Mouse (Mus musculus) lung, postnatal 0 days (tissue): ENCODE data around the gene Pdgfra. TPM values are rescaled to one million over a fixed set of nuclear protein-coding genes. Genes with fewer than 3 reads are reported as not detected.
A peak's percentile ranks its signal among the peaks of the same experiment; 100 is the strongest.

ENCODE experiments used
- ATAC-seq: fragments of 200-750 bp; cut with Nextera tagmentation; 2 replicates; pipeline ENCODE4 v1.8.0; 2017; ENCODE audit warnings: moderate library complexity
- DNase-seq: peaks from one replicate; pipeline ENCODE4 v3.0.0-alpha.2; 2016; ENCODE audit warnings: low spot score
- H3K27ac ChIP-seq: fragments of 300-500 bp; sonication (generic); 2 replicates; pipeline ENCODE4 v1.5.1; 2014; ENCODE audit warnings: antibody characterized with exemption, mild to moderate bottlenecking, low read length, mixed read lengths
- H3K27me3 ChIP-seq: fragments of 300-500 bp; sonication (generic); replicated peaks from 2 replicates; pipeline ENCODE4 v1.6.1; 2014; ENCODE audit warnings: low read length, mixed read lengths; ENCODE audit not compliant: insufficient read depth
- H3K36me3 ChIP-seq: fragments of 300-500 bp; sonication (generic); 2 replicates; pipeline ENCODE4 v1.6.1; 2014; ENCODE audit warnings: low read length, mixed read lengths; ENCODE audit not compliant: insufficient read depth
- H3K4me1 ChIP-seq: fragments of 300-500 bp; sonication (generic); 2 replicates; pipeline ENCODE4 v1.6.1; 2014; ENCODE audit warnings: antibody characterized with exemption, low read depth, low read length, mixed read lengths; ENCODE audit not compliant: insufficient read depth
- H3K4me2 ChIP-seq: fragments of 300-500 bp; sonication (generic); replicated peaks from 2 replicates; pipeline ENCODE4 v1.6.1; 2014; ENCODE audit warnings: low read depth, mild to moderate bottlenecking, low read length, moderate library complexity, mixed read lengths
- H3K4me3 ChIP-seq: fragments of 300-500 bp; sonication (generic); 2 replicates; pipeline ENCODE4 v1.5.1; 2014; ENCODE audit warnings: low read depth, low read length
- H3K9ac ChIP-seq: fragments of 300-500 bp; sonication (generic); replicated peaks from 2 replicates; pipeline ENCODE4 v1.6.1; 2014; ENCODE audit warnings: low read depth, mild to moderate bottlenecking
- H3K9me3 ChIP-seq: fragments of 300-500 bp; sonication (generic); 2 replicates; pipeline ENCODE4 v1.6.1; 2016; ENCODE audit warnings: low read length, mixed read lengths
- CTCF ChIP-seq: IDR thresholded peaks from 2 replicates; pipeline ENCODE4 v1.5.1; 2016; ENCODE audit warnings: antibody characterized with exemption, mild to moderate bottlenecking
- EP300 ChIP-seq: IDR thresholded peaks from 2 replicates; pipeline ENCODE4 v1.6.1; 2016; ENCODE audit warnings: antibody characterized with exemption, mild to moderate bottlenecking, control low read depth
- WGBS: fragments of 180-500 bp; shearing (Covaris S2); extraction: QIAGEN DNeasy Blood & Tissue Kit; methylation state at CpG from one replicate; pipeline ENCODE4 v1.1.7; 2014; 5-methylcytosine and 5-hydroxymethylcytosine counted together
- polyA plus RNA-seq: library from polyadenylated mRNA; unstranded; fragments of >200 nt; fragmentation: Nextera tagmentation; extraction: Ambion mirVana; gene quantifications from 2 replicates; pipeline ENCODE4 v1.2.1, GENCODE M21; 2015

Gene Pdgfra
- polyA plus RNA-seq, 1 experiment from 2014 or later, result 14.2 TPM

- WGBS, result 5% methylated on average over 9 of the region's 11 CpGs
- H3K9ac ChIP-seq, result no peak overlapping the region
- ATAC-seq (no peak), DNase-seq (peak; percentile 22)
- no peaks in the 10 kb centered on the region for H3K36me3 ChIP-seq
- peaks cover 58% of the 10 kb centered on the region for H3K27me3 ChIP-seq
- no peak overlapping the region for H3K4me3 ChIP-seq
- no peak for TF ChIP-seq EP300
- TF ChIP-seq CTCF, result 0 out of 2 replicates have a peak, but pooled peaks have one; percentile 8
- peak overlapping the region; percentile 11; the same call in 1 of the 2 replicates for H3K4me2 ChIP-seq
- H3K27ac ChIP-seq, result no peak overlapping the region
- H3K9me3 ChIP-seq, result no peaks in the 10 kb centered on the region
- 0 out of 2 replicates have a peak, but pooled peaks cover 3% of the 10 kb centered on the region for H3K4me1 ChIP-seq
Measured at GRCm38 (mm10) chr5:75149880-75150279, 2.2 kb upstream of the Pdgfra start.

GRCm38 (mm10) chr5:75150341-75150981, 1.6 kb upstream of the Pdgfra start:
- DNase-seq, result no peak
- 0 out of 2 replicates have a peak, but pooled peaks cover 3% of the 10 kb centered on the region for H3K4me1 ChIP-seq
- no peak overlapping the region for H3K9ac ChIP-seq
- H3K4me3 ChIP-seq, result peak overlapping the region; percentile 8; the same call in 1 of the 2 replicates
- TF ChIP-seq EP300, result no peak
- no peak for TF ChIP-seq CTCF
- no peak overlapping the region for H3K27ac ChIP-seq
- H3K4me2 ChIP-seq, result 0 out of 2 replicates have a peak overlapping the region, but pooled peaks have one; percentile 11
- peaks cover 57% of the 10 kb centered on the region for H3K27me3 ChIP-seq
- H3K9me3 ChIP-seq, result no peaks in the 10 kb centered on the region
- H3K36me3 ChIP-seq, result no peaks in the 10 kb centered on the region
- WGBS, result 6% methylated on average over 23 of the region's 23 CpGs
- ATAC-seq, result no peak

DNA sequence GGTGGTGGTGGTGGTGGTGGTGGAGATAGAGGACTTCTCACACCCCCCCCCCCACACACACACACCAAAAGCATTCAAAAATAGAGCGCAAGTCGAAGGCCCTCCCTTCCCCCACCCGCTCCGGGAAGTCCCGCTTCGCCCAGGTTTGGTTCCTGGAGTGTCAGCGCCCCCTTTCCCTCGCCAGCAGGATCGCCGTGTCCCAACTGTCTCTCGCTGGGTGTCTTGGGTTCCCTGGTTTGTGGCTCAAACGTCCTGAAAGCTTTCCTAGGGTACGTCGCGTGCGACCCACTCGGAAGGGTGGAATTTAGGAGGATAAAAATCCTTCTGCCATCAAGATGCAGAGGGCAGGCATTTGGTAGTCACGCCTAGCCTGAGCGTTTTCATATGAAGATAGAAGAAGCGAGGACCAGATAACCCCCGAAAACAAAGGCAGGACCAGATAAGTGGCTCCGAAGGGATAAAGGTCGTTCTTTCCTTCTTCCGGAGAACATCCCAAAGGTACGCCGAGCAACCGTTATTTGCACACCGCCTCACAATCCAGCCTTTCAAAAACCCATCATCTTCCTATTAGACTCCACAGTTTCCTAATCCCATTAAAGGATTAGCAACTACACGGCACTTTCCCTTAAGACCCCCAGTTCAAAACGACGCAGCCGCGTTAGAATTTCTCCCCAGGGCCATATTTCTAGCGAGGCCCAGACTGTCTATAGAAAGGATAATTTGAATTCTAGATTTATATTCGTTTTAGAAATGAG, 769 bp upstream of the Pdgfra start:
- Histone ChIP-seq H3K9ac (no peak overlapping the region), H3K27me3 (peaks cover 60% of the 10 kb centered on the region), H3K4me3 (peak overlapping the region; percentile 43; the same call in 1 of the 2 replicates), H3K36me3 (no peaks in the 10 kb centered on the region), H3K27ac (peak overlapping the region; percentile 43; the same call in 1 of the 2 replicates), H3K4me1 (0 out of 2 replicates have a peak, but pooled peaks cover 3% of the 10 kb centered on the region), H3K4me2 (peak overlapping the region; percentile 29), H3K9me3 (no peaks in the 10 kb centered on the region)
- 1% methylated on average over 35 of the region's 35 CpGs for WGBS
- peak; percentile 85 for DNase-seq
- peak; percentile 81 for TF ChIP-seq CTCF
- no peak for TF ChIP-seq EP300
- ATAC-seq, result peak; percentile 32; the same call in 1 of the 2 replicates

DNA sequence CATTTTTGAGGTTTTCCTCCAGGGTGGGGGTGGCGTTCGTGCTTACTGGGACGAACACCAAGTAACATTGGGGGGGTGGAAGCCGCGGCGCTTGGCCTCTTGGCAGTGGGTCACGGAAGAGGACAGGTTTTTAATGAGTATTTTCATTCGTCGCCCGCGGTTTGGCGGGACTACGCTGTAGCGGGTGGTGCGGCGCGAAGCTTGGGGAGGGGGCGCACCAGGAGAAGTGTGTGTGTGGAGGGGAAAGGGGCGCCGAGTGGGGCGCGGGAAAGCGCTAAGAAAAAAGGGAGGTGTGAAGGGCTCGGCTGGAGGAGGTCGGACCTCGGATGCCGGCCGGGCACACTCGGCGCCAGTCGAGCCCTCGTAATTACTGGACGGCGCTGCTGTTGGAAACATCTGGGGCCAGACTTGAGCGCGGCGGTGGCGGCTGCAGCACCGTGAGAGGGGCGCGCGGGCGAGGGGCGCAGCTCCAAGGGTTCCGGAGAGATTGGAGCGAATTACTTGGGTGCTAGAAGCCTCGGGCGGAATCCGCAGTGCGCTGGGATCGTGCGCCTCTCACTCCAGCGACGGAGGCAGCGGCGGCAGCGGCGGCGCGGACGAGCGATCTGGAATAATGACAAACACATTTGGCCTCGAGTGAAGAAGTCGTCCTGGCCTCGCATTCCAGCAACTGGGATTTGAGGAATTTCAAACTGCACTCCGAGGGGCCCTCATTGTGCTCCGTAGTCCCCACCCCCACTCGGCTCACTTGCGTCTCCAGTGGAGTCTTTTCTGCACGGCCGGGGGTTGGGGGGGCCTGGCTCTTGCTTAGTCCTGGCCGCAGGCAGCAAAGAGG, 916 bp downstream of the Pdgfra start:
- peak overlapping the region; percentile 43 for H3K4me2 ChIP-seq
- H3K9me3 ChIP-seq, result no peaks in the 10 kb centered on the region
- DNase-seq (peak; percentile 77), ATAC-seq (no peak)
- H3K27ac ChIP-seq, result peak overlapping the region; percentile 69
- TF ChIP-seq CTCF (peak; percentile 36), EP300 (no peak)
- H3K4me1 ChIP-seq, result peaks cover 3% of the 10 kb centered on the region; the same call in 1 of the 2 replicates
- WGBS, result 1% methylated on average over 65 of the region's 72 CpGs
- H3K36me3 ChIP-seq, result no peaks in the 10 kb centered on the region
- H3K9ac ChIP-seq, result peak overlapping the region; percentile 50; the same call in 1 of the 2 replicates
- H3K4me3 ChIP-seq, result peak overlapping the region; percentile 43
- peaks cover 49% of the 10 kb centered on the region for H3K27me3 ChIP-seq

DNA sequence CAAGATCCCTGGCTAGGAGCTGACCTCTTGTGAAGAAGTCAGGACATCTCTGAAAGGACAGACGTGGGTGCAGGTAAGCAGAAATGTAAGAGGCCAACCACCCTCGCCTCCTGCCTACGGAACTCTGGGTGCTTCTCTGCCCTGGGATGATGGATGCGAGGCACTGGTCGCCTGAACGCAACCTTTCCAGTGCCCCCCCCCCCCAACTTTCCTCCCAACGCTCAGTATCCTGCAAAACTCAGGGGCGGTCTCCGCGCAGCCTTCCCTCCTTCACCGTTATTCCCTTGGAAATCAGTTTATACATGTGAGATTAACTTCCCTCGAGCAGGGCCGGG, 1.5 kb downstream of the Pdgfra start:
- WGBS, result 0% methylated on average over 12 of the region's 13 CpGs
- Histone ChIP-seq H3K27ac (peak overlapping the region; percentile 69), H3K9me3 (no peaks in the 10 kb centered on the region), H3K4me3 (peak overlapping the region; percentile 43), H3K4me1 (peaks cover under 1% of the 10 kb centered on the region; the same call in 1 of the 2 replicates), H3K4me2 (peak overlapping the region; percentile 43), H3K36me3 (no peaks in the 10 kb centered on the region), H3K27me3 (peaks cover 43% of the 10 kb centered on the region), H3K9ac (peak overlapping the region; percentile 50; the same call in 1 of the 2 replicates)
- no peak for DNase-seq
- no peak for TF ChIP-seq CTCF
- no peak for TF ChIP-seq EP300
- ATAC-seq, result no peak
